Mouse (Mus musculus) limb, embryonic 11.5 days (tissue): ENCODE data around the gene Nat8f1. TPM values are rescaled to one million over a fixed set of nuclear protein-coding genes. Genes with fewer than 3 reads are reported as not detected.
"Not testable (repeated sequence)": the region's sequence is repeated elsewhere in the genome, so short reads cannot be mapped to it uniquely, and the experiment has no call there.

Experiments
- ATAC-seq: fragments of 200-750 bp; cut with Nextera tagmentation; 2 replicates; pipeline ENCODE4 v1.8.0; 2017; ENCODE audit warnings: low read depth; ENCODE audit not compliant: insufficient number of reproducible peaks, low FRiP score, low TSS enrichment
- DNase-seq: peaks from one replicate; pipeline ENCODE4 v3.0.0-alpha.2; 2015; ENCODE audit warnings: low spot score
- H3K27ac ChIP-seq: fragments of 300-500 bp; sonication (generic); replicated peaks from 2 replicates; pipeline ENCODE4 v1.5.1; 2014; ENCODE audit warnings: low read depth, mild to moderate bottlenecking, low read length
- H3K27me3 ChIP-seq: fragments of 300-500 bp; sonication (generic); 2 replicates; pipeline ENCODE4 v1.6.1; 2014; ENCODE audit warnings: mild to moderate bottlenecking, low read length, mixed read lengths; ENCODE audit not compliant: control insufficient read depth, insufficient read depth
- H3K36me3 ChIP-seq: fragments of 300-500 bp; sonication (generic); 2 replicates; pipeline ENCODE4 v1.6.1; 2014; ENCODE audit warnings: mild to moderate bottlenecking, low read length, moderate library complexity, mixed read lengths; ENCODE audit not compliant: control insufficient read depth, insufficient read depth
- H3K4me1 ChIP-seq: fragments of 300-500 bp; sonication (generic); 2 replicates; pipeline ENCODE4 v1.6.1; 2014; ENCODE audit warnings: low read length, mixed read lengths; ENCODE audit not compliant: control insufficient read depth, insufficient read depth
- H3K4me2 ChIP-seq: fragments of 300-500 bp; sonication (generic); 2 replicates; pipeline ENCODE4 v1.6.1; 2014; ENCODE audit warnings: low read depth, mild to moderate bottlenecking, moderate library complexity; ENCODE audit not compliant: severe bottlenecking
- H3K4me3 ChIP-seq: fragments of 300-500 bp; sonication (generic); 2 replicates; pipeline ENCODE4 v1.5.1; 2014; ENCODE audit warnings: low read depth, low read length
- H3K9ac ChIP-seq: fragments of 300-500 bp; sonication (generic); 2 replicates; pipeline ENCODE4 v1.6.1; 2014; ENCODE audit warnings: mild to moderate bottlenecking, low read length
- H3K9me3 ChIP-seq: fragments of 300-500 bp; sonication (generic); 2 replicates; pipeline ENCODE4 v1.6.1; 2016; ENCODE audit warnings: low read length; ENCODE audit not compliant: control insufficient read depth
- WGBS: fragments of 180-500 bp; shearing (Covaris S2); extraction: QIAGEN DNeasy Blood & Tissue Kit; methylation state at CpG from one replicate; pipeline ENCODE4 v1.1.7; 2014; 5-methylcytosine and 5-hydroxymethylcytosine counted together
- polyA plus RNA-seq: library from polyadenylated mRNA; unstranded; fragments of >200 nt; fragmentation: Nextera tagmentation; extraction: Ambion mirVana; gene quantifications from 2 replicates; pipeline ENCODE4 v1.2.1, GENCODE M21; 2014

The Nat8f1 gene
- polyA plus RNA-seq, 1 experiment from 2014 or later = 4.4 TPM

DNA sequence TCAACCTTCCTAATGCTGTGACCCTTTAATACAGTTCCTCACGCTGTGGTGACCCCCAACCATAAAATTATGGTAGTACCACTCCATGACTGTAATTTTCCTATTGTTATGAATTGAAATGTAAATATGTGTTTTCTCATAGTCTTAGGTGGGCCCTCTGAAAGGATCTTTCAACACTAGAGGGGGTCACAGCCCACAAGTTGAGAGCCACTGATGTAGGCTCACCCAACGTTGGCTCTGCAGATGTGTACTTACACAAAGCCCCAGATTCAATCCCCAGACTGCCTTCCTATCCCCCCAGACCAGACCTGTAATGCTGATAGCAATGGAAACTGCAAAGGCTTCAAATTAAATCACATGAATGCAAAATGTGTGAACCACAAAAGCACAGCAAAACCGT, 20.2 kb upstream of the Nat8f1 start:
- Histone ChIP-seq H3K9ac (no peak overlapping the region), H3K4me3 (no peak overlapping the region), H3K4me2 (no peak overlapping the region), H3K4me1 (no peaks in the 10 kb centered on the region), H3K27ac (no peak overlapping the region), H3K36me3 (no peaks in the 10 kb centered on the region), H3K9me3 (no peaks in the 10 kb centered on the region), H3K27me3 (no peaks in the 10 kb centered on the region)
- DNase-seq (no peak), ATAC-seq (no peak)
- WGBS = 68% methylated on average over 3 of the region's 3 CpGs

DNA sequence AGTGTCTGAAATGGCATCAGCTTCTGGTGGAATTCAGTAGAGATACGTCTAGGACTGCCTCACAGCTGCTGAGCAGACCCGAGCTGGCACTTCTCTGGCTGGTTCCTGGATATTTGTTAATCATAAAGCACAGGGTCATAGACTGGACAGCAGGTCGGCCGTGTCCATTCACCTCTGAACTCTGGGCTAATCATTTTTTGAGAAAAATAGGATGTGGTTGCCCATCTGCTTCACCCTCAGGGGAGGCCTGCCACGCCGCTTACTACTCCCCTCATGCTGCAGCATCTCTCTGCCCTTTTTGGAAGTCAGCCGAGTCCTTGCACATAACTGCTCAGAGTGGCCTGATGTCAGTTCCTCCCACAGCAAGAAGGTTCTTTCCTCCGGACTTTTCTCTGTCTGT, 18.6 kb upstream of the Nat8f1 start:
- ATAC-seq = no peak
- Histone ChIP-seq H3K36me3 (peaks cover 3% of the 10 kb centered on the region; the same call in 1 of the 2 replicates), H3K27ac (no peak overlapping the region), H3K4me2 (no peak overlapping the region), H3K4me1 (no peaks in the 10 kb centered on the region), H3K27me3 (no peaks in the 10 kb centered on the region), H3K9me3 (no peaks in the 10 kb centered on the region), H3K4me3 (no peak overlapping the region), H3K9ac (no peak overlapping the region)
- 87% methylated on average over 8 of the region's 8 CpGs for WGBS
- DNase-seq = no peak

DNA sequence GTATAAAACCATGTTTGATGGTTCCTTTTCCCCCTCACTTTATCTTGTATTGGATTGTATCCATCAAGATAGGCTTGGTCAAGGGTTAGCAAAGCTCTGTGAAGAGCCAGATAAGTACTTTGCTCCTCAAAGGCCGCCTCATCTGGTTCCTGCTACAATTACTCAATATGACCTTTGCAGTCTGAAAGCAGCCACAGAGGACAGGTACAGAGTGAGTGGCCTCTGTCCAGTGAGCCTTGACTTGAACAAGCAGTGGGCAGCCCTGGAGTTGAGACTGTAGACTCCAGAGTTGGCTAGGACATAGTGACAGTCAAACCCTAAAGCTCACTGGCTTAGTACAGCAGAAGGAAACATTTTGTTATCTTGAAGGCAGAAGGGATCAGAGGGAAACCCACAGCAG, 13.8 kb upstream of the Nat8f1 start:
- H3K4me1 ChIP-seq = no peaks in the 10 kb centered on the region
- no peak overlapping the region for H3K4me2 ChIP-seq
- H3K27ac ChIP-seq = no peak overlapping the region
- WGBS = 88% methylated on average over 1 of the region's 1 CpGs
- H3K27me3 ChIP-seq = no peaks in the 10 kb centered on the region
- no peak overlapping the region for H3K9ac ChIP-seq
- no peak overlapping the region for H3K4me3 ChIP-seq
- peaks cover 8% of the 10 kb centered on the region for H3K36me3 ChIP-seq
- ATAC-seq = no peak
- H3K9me3 ChIP-seq = no peaks in the 10 kb centered on the region
- DNase-seq = no peak

DNA sequence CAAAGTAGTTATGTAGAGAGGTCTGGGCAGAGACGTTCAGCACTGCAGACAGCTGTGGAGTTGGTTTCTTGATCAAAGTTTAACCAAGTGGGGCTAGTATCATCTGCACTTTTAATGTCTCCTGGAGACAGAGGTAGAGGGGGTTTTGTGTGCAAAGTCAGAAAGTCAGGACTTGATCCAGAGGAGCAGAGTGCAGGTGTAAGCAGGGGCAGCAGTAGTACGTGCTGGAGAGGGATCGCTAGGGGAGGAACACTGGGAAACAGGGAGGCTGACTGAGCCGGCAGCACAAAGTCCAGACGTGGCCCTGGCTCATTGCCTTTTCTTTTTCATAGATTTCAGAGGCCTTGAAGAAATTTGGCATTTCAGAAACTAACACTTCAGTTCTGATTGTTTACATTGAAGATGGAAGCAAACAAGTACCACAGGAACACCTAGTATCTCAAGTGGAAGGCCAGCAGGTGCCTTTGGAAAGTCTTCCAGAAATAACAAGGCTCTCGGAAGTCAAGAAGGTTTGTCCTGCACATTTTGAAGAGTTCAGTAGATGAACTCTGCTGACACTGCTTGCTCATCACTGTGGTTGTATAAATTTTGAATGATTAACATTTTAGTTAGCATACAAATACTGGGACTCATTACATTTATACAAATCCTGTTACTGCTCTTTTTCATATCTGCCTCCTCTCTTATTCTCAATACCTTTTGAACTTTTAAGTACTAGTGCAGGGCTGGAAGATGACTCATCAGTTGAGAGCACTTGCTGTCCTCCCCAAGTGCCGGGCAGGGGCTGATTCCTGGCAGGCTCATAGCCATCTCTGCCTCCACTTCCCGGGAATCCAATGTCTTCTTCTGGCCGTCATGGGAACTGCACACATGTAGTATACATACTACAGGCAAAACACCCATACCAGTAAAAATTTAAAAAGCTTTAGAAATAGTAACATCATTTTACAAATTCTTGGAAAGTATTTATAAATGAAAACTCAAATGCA, 12.3 kb upstream of the Nat8f1 start:
- Histone ChIP-seq H3K9ac (no peak overlapping the region), H3K36me3 (peaks cover 8% of the 10 kb centered on the region), H3K9me3 (no peaks in the 10 kb centered on the region), H3K4me2 (no peak overlapping the region), H3K4me3 (no peak overlapping the region), H3K4me1 (no peaks in the 10 kb centered on the region), H3K27me3 (no peaks in the 10 kb centered on the region), H3K27ac (no peak overlapping the region)
- 94% methylated on average over 9 of the region's 9 CpGs for WGBS
- ATAC-seq (no peak), DNase-seq (no peak)

DNA sequence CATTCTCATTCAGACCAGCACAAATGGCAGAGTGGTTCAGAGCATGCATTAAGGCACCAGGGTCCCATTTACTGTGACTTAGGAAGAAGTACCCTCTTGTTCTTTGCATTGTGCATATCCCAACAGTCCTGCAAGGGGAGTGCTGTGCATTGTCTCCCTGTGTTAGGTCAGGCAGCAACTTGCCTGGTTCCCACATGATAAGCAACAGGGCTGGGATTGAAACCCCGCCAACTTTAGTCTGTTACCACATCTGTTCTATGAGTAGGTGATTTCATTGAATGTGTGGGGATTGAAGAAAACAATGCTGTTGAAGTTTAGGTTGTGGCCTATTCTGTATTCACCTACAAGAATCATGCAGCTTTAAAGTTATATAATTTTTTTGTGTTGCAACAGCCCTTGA, 11.2 kb upstream of the Nat8f1 start:
- 73% methylated on average over 1 of the region's 1 CpGs for WGBS
- ATAC-seq = no peak
- no peak overlapping the region for H3K9ac ChIP-seq
- no peak overlapping the region for H3K27ac ChIP-seq
- H3K9me3 ChIP-seq = no peaks in the 10 kb centered on the region
- DNase-seq = no peak
- no peak overlapping the region for H3K4me3 ChIP-seq
- H3K36me3 ChIP-seq = peaks cover 10% of the 10 kb centered on the region
- H3K4me2 ChIP-seq = no peak overlapping the region
- H3K27me3 ChIP-seq = no peaks in the 10 kb centered on the region
- H3K4me1 ChIP-seq = no peaks in the 10 kb centered on the region

DNA sequence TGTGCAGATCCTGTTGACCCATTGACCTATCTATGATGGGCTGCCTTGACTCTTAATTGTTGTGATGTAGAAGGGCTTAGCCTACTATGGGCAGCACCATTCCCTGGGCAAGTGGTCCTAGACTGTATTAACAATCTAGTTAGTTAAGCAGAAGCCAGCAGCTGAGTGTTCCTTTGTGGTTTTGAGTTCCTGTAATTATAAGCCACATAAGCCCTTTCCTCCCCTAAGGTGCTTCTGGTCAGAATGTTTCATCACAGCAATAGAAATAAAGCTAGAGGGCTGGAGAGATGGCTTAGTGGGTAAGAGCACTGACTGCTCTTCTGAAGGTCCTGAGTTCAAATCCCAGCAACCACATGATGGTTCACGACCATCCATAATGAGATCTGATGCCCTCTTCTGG, 8.2 kb upstream of the Nat8f1 start:
- no peaks in the 10 kb centered on the region for H3K27me3 ChIP-seq
- ATAC-seq = no peak
- peaks cover 7% of the 10 kb centered on the region for H3K36me3 ChIP-seq
- H3K9me3 ChIP-seq = no peaks in the 10 kb centered on the region
- DNase-seq = no peak
- no peak overlapping the region for H3K9ac ChIP-seq
- no peak overlapping the region for H3K27ac ChIP-seq
- 89% methylated on average over 1 of the region's 1 CpGs for WGBS
- H3K4me1 ChIP-seq = no peaks in the 10 kb centered on the region
- no peak overlapping the region for H3K4me3 ChIP-seq
- no peak overlapping the region for H3K4me2 ChIP-seq

DNA sequence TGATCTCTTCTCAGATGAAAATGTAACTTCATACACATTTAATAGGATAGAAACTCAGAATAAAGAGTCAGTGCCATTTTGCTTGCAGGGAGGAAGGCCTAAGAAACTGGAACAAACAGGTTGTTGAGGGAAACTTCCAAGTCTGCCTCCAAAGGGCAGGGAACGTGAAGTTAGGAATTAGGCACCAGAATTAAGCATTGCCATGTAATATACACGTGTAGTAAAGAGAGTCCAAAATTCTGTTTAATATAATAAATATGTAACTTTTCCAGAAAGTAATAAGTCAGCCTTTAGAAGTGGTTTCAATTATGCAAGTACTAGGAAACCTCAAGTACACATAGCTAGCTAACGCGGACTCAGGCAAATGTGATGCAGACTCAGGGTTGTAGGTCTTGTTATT, 3.9 kb upstream of the Nat8f1 start:
- H3K9ac ChIP-seq = no peak overlapping the region
- 0 out of 2 replicates have a peak, but pooled peaks cover 4% of the 10 kb centered on the region for H3K4me1 ChIP-seq
- no peak overlapping the region for H3K4me3 ChIP-seq
- no peak overlapping the region for H3K27ac ChIP-seq
- no peak for DNase-seq
- no peak overlapping the region for H3K4me2 ChIP-seq
- no peak for ATAC-seq
- no peaks in the 10 kb centered on the region for H3K9me3 ChIP-seq
- 0 out of 2 replicates have a peak, but pooled peaks cover 2% of the 10 kb centered on the region for H3K36me3 ChIP-seq
- H3K27me3 ChIP-seq = no peaks in the 10 kb centered on the region
- WGBS = 93% methylated on average over 4 of the region's 4 CpGs

DNA sequence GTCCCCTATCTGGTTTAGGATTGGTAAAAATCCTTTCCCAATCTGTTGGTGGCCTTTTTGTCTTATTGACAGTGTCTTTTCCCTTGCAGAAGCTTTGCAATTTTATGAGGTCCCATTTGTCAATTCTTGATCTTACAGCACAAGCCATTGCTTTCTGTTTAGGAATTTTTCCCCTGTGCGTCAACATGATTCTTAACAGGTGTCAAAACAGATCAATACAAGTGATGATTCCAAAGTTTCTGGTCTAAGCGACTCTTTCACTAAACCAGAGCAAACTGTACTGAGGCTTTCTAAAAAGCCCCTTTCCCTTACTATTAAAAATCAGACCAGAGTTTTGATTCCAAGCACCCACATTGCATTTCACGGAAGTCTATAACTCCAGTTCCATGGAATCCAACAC, 2.9 kb upstream of the Nat8f1 start:
- not testable (repeated sequence) for H3K36me3 ChIP-seq, H3K4me3 ChIP-seq, H3K4me1 ChIP-seq, DNase-seq, H3K27ac ChIP-seq, H3K4me2 ChIP-seq, H3K27me3 ChIP-seq, ATAC-seq, H3K9ac ChIP-seq, H3K9me3 ChIP-seq
- 96% methylated on average over 3 of the region's 3 CpGs for WGBS
